Mouse (Mus musculus): ENCODE measurements around the gene Mterf4. TPM values are rescaled to one million over a fixed set of nuclear protein-coding genes. Genes with fewer than 3 reads are reported as not detected.

The Mterf4 gene
- polyA plus RNA-seq, 1 experiment from 2014 or later, result 27.9 TPM

DNA sequence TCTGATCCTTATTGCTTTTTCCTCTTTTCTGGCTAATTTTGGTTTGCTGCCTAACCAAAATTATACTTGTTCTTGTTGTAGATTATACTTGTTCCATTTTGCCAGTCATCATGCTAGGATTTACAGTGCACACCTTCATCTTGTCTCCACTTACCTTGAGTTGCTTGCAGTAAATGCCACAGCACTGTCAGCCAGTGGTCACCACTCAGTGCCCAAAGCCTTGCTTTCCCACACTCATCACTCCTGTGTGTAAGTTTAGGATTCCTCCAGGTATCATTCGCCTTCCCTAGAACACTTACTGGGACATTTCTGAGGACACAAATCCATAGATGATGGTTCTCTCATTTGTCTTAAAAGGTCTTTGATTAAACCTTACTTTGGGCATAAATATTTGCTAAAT lies 14.1 kb downstream of the Mterf4 start:
- no peak for DNase-seq (ENCODE audit: low spot score)
- Histone ChIP-seq H3K27me3 (ENCODE audit: insufficient read depth, poor library complexity, severe bottlenecking) (no peaks in the 10 kb centered on the region), H3K27ac (no peak overlapping the region), H3K9me3 (no peaks in the 10 kb centered on the region), H3K36me3 (peaks cover 10% of the 10 kb centered on the region), H3K4me1 (no peaks in the 10 kb centered on the region), H3K4me3 (no peak overlapping the region)
- WGBS, result 90% methylated on average over 1 of the region's 1 CpGs

GRCm38 (mm10) chr1:93290956-93291355 lies 14.8 kb downstream of the Mterf4 start:
- Histone ChIP-seq H3K27me3 (ENCODE audit: insufficient read depth, poor library complexity, severe bottlenecking) (no peaks in the 10 kb centered on the region), H3K36me3 (peaks cover 5% of the 10 kb centered on the region; the same call in 1 of the 2 replicates), H3K9me3 (no peaks in the 10 kb centered on the region), H3K27ac (no peak overlapping the region), H3K4me1 (no peaks in the 10 kb centered on the region), H3K4me3 (no peak overlapping the region)
- WGBS, result 80% methylated on average over 4 of the region's 4 CpGs
- no peak for DNase-seq (ENCODE audit: low spot score)

DNA sequence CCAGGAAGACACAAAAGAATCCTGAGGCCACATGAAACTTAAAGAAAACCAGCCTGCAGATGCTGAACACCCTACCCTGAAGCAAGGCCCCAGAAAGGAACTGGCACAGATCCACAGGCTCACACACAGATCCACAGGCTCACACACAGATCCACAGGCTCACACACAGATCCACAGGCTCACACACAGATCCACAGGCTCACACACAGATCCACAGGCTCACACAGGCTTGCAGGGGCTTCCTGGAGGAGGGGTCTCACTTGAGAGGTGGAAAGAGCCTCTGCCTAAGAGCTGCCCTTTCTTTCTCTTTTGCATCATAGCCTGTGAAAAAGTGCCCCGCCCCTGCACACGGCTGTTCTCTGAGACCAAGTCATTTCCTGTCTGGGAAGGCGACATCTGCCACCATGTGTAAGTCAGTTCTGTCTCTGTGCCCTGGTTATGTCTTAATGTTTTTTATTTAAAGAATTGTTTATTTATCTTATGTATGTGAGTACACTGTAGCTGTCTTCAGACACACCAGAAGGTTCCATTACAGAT lies 16.0 kb downstream of the Mterf4 start:
- Histone ChIP-seq H3K4me1 (no peaks in the 10 kb centered on the region), H3K36me3 (no peaks in the 10 kb centered on the region), H3K4me3 (no peak overlapping the region), H3K9me3 (no peaks in the 10 kb centered on the region), H3K27ac (no peak overlapping the region), H3K27me3 (ENCODE audit: insufficient read depth, poor library complexity, severe bottlenecking) (no peaks in the 10 kb centered on the region)
- no peak for DNase-seq (ENCODE audit: low spot score)
- WGBS, result 64% methylated on average over 3 of the region's 3 CpGs

DNA sequence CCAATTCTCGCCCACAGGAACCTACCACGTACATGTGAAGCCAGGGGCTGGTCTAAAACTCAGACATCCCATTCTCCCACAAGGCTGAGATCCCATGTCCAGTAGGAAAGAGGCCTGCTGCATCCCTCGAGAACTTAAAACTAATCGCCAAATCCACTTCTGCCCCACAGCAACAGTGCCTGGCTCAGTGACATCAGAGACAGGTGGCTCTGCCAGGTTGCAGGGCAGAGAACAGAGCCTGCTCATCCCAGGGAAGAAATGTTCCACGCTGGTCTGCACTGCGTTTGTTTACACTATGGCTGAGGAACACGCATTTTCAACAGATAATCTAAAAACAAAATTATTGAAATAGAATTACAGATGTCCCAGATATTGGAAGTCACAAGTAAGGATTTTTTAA lies 28.7 kb downstream of the Mterf4 start:
- WGBS, result 72% methylated on average over 7 of the region's 7 CpGs
- peaks cover 10% of the 10 kb centered on the region for H3K27me3 ChIP-seq (ENCODE audit: insufficient read depth, poor library complexity, severe bottlenecking)

DNA sequence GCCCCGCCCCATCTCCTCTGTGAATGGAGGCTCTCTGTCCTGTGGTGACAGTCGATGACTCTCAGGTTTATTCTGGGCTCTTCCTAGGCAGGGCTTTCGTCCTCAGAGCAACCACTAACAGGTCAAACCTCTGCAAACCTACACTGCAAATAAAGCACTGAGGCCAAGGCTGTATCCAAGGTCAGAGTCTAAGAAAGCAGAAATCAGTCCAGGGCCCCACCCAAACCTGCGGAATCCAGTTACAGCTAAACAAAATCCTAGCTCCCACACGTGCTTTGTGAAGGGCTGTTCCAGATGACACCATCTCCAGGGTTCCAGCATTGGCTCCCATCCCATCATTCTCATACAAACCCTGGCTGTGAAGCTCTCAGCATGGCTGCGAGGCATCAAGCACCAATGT lies 30.2 kb downstream of the Mterf4 start:
- Histone ChIP-seq H3K27me3 (ENCODE audit: insufficient read depth, poor library complexity, severe bottlenecking) (no peaks in the 10 kb centered on the region), H3K4me1 (peaks cover 3% of the 10 kb centered on the region; the same call in 1 of the 2 replicates), H3K4me3 (no peak overlapping the region), H3K27ac (no peak overlapping the region), H3K9me3 (no peaks in the 10 kb centered on the region), H3K36me3 (no peaks in the 10 kb centered on the region)
- no peak for DNase-seq (ENCODE audit: low spot score)
- 77% methylated on average over 6 of the region's 6 CpGs for WGBS

More for the DNA sequence above, 28.7 kb downstream of the Mterf4 start:
- no peaks in the 10 kb centered on the region for H3K36me3 ChIP-seq
- H3K9me3 ChIP-seq, result no peaks in the 10 kb centered on the region
- DNase-seq (ENCODE audit: low spot score), result no peak
- H3K27ac ChIP-seq, result no peak overlapping the region
- H3K4me1 ChIP-seq, result peaks cover 3% of the 10 kb centered on the region; the same call in 1 of the 2 replicates
- H3K4me3 ChIP-seq, result no peak overlapping the region

GRCm38 (mm10) chr1:93272409-93272821 lies 33.3 kb downstream of the Mterf4 start:
- no peak overlapping the region for H3K27ac ChIP-seq
- no peak for DNase-seq (ENCODE audit: low spot score)
- no peaks in the 10 kb centered on the region for H3K9me3 ChIP-seq
- 3% methylated on average over 16 of the region's 16 CpGs for WGBS
- no peak overlapping the region for H3K4me3 ChIP-seq
- no peaks in the 10 kb centered on the region for H3K36me3 ChIP-seq
- H3K27me3 ChIP-seq (ENCODE audit: insufficient read depth, poor library complexity, severe bottlenecking), result no peaks in the 10 kb centered on the region; the same call in 1 of the 2 replicates
- H3K4me1 ChIP-seq, result peaks cover 3% of the 10 kb centered on the region; the same call in 1 of the 2 replicates

- 71% methylated on average over 6 of the region's 6 CpGs for WGBS
- DNase-seq (ENCODE audit: low spot score), result no peak
- Histone ChIP-seq H3K27ac (no peak overlapping the region), H3K4me3 (no peak overlapping the region), H3K27me3 (ENCODE audit: insufficient read depth, poor library complexity, severe bottlenecking) (no peaks in the 10 kb centered on the region; the same call in 1 of the 2 replicates), H3K9me3 (no peaks in the 10 kb centered on the region), H3K36me3 (no peaks in the 10 kb centered on the region), H3K4me1 (peaks cover 3% of the 10 kb centered on the region; the same call in 1 of the 2 replicates)
These were observed 34.0 kb downstream of the Mterf4 start for GRCm38 (mm10) chr1:93271751-93272150.

DNA sequence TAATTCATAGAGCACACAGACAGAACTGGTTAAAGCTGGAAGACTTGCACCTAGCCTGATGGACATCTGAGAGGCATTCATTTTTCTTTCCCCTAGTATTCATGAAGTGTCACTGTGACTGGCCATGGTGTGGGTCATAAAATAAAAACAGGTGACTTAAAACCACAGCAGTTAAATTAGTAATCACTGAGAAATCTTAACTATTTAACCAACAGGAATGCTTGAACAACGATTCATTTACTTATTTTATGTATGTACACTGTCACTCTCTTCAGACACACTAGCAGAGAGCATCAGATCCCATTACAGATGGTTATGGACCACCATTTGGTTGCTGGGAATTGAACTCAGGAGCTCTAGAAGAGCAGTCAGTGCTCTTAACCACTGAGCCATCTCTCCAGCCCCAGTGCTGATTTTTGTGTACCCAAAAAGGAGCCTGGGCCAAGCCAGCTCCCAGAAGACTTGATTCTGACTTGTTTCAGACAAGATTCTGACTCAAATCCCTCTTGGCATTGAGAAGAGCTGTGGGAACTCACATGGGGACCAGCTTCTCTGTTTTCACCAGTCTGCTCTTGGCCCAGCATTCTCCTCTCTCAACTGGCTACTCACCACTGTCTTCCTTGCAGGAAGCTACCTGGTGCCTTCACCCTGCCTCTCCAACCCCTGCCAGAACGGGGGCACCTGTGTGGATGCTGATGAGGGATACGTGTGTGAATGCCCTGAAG lies 35.0 kb downstream of the Mterf4 start:
- Histone ChIP-seq H3K36me3 (no peaks in the 10 kb centered on the region), H3K9me3 (no peaks in the 10 kb centered on the region), H3K4me3 (no peak overlapping the region), H3K27ac (no peak overlapping the region), H3K4me1 (peaks cover 3% of the 10 kb centered on the region; the same call in 1 of the 2 replicates), H3K27me3 (ENCODE audit: insufficient read depth, poor library complexity, severe bottlenecking) (no peaks in the 10 kb centered on the region; the same call in 1 of the 2 replicates)
- DNase-seq (ENCODE audit: low spot score), result no peak
- 61% methylated on average over 3 of the region's 3 CpGs for WGBS

DNA sequence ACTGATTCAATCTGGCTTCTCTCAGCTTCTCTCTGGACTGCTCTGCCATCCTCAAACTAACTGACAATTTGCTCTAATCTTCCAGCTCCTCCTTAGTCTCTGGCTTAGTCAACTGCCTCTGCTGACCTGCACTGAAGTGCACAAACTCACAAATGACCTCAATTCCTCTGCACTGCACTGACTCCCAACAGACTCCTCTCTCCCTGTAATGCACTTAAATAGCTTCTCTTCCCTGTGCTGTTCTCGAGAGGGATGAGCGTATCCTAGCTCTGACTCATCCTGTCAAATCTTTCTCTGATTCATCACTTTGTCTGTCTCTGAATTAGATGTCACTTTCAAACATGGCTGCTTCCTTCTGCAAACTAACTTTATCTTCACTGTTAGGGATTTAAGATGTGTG lies 37.5 kb downstream of the Mterf4 start:
- H3K4me3 ChIP-seq, result no peak overlapping the region
- DNase-seq (ENCODE audit: low spot score), result no peak
- peaks cover 3% of the 10 kb centered on the region; the same call in 1 of the 2 replicates for H3K4me1 ChIP-seq
- no peaks in the 10 kb centered on the region; the same call in 1 of the 2 replicates for H3K27me3 ChIP-seq (ENCODE audit: insufficient read depth, poor library complexity, severe bottlenecking)
- H3K9me3 ChIP-seq, result no peaks in the 10 kb centered on the region
- 84% methylated on average over 2 of the region's 2 CpGs for WGBS
- no peak overlapping the region for H3K27ac ChIP-seq
- H3K36me3 ChIP-seq, result no peaks in the 10 kb centered on the region

GRCm38 (mm10) chr1:93267207-93267606 lies 38.5 kb downstream of the Mterf4 start:
- Histone ChIP-seq H3K27ac (no peak overlapping the region), H3K36me3 (no peaks in the 10 kb centered on the region), H3K4me3 (no peak overlapping the region), H3K4me1 (no peaks in the 10 kb centered on the region), H3K27me3 (ENCODE audit: insufficient read depth, poor library complexity, severe bottlenecking) (no peaks in the 10 kb centered on the region; the same call in 1 of the 2 replicates), H3K9me3 (no peaks in the 10 kb centered on the region)
- no peak for DNase-seq (ENCODE audit: low spot score)
- WGBS, result 36% methylated on average over 3 of the region's 3 CpGs

GRCm38 (mm10) chr1:93257560-93257959 lies 48.2 kb downstream of the Mterf4 start:
- no peak for DNase-seq (ENCODE audit: low spot score)
- Histone ChIP-seq H3K36me3 (no peaks in the 10 kb centered on the region), H3K27ac (no peak overlapping the region), H3K27me3 (ENCODE audit: insufficient read depth, poor library complexity, severe bottlenecking) (peaks cover 18% of the 10 kb centered on the region; the same call in 1 of the 2 replicates), H3K4me1 (no peaks in the 10 kb centered on the region), H3K9me3 (no peaks in the 10 kb centered on the region), H3K4me3 (no peak overlapping the region)
- WGBS, result 70% methylated on average over 1 of the region's 1 CpGs

DNA sequence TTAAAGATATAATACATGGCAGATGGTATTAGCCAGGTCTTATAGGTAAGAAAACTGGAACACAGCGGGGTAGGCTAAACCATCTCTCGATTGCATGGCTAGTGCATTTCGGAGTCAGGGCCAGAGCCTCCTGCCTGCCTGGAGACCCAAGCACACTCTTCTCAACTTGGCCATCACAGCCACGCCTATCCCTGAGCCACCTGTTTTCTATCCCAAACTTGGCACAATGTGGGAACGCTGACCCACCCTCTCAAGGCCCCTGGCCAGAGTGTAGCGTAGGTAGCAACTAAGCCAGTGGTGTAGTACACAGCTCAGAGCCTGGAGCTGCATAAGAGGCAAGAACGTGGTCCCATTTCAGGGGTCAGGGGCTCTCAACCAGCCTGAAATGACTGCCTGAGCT lies 50.0 kb downstream of the Mterf4 start:
- Histone ChIP-seq H3K36me3 (no peaks in the 10 kb centered on the region), H3K4me1 (no peaks in the 10 kb centered on the region), H3K27me3 (ENCODE audit: insufficient read depth, poor library complexity, severe bottlenecking) (peaks cover 11% of the 10 kb centered on the region; the same call in 1 of the 2 replicates), H3K9me3 (no peaks in the 10 kb centered on the region), H3K4me3 (no peak overlapping the region), H3K27ac (no peak overlapping the region)
- 83% methylated on average over 7 of the region's 7 CpGs for WGBS
- DNase-seq (ENCODE audit: low spot score), result no peak

DNA sequence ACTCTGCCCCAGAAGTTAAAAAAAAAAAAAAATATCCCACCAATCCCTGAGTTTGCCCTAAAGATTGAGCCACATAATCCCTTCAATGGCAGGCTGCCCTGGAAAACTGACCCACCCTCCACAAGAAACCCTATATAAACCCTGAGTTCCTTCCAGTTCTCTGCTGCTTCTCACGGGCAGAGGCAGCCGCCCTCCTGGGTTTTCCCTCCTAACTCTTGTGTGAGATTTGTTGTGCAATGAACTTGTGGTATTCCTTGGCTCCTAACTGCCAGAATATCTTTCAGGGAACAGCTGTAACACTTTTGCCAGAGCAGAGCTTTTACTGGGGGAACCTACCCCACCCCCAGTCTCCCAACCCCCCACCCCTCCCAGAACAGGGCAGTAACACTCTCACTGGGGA lies 53.1 kb downstream of the Mterf4 start:
- H3K36me3 ChIP-seq, result no peaks in the 10 kb centered on the region
- no peaks in the 10 kb centered on the region for H3K9me3 ChIP-seq
- no peak overlapping the region for H3K27ac ChIP-seq
- H3K4me3 ChIP-seq, result no peak overlapping the region
- no peaks in the 10 kb centered on the region for H3K4me1 ChIP-seq
- WGBS, result 37% methylated on average over 2 of the region's 2 CpGs
- no peaks in the 10 kb centered on the region for H3K27me3 ChIP-seq (ENCODE audit: insufficient read depth, poor library complexity, severe bottlenecking)
- DNase-seq (ENCODE audit: low spot score), result no peak
